25 mouse cellular contexts compared by ENCODE assay signal in the genomic region with DNA sequence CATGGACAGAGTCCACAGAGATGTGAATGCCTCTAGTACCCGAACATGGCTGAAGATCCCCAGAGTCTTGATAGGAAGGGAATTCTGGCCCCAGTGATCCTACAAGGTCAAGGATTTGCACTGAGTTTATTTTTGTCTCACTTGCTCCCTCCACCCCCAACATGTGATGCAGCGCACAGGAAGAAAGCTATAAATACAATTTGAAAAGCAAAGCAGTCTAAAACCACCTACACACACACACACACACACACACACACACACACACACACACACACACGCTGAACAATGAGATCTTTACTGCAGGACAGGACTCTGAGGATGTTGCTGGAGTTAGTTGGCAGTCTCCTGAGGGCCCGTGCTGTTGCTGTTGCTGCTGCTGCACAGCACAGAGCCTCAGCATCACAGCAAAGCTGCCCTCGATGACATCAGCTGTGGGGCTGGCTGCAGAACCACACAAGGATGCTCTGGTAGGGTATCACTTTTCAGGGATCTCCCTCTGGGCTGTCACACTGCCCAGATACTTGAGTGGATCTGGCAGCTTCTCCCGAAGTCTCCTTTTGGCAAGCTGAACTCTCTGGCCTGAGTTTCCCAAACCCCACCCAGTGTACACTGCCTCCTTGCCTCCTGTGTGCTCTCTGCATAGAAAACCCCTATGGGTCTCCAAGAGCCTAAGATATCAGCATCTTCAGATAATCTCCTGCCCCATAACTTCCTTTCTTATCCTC. TPM values are rescaled to one million over a fixed set of nuclear protein-coding genes. Genes with fewer than 3 reads are reported as not detected.
DNase-seq lines count a peak whose midpoint lies in the region; ATAC-seq lines count a peak whose summit lies in the region.
"Had no signal": no experiment of that assay in that cellular context is flagged by ENCODE, and none has a peak within 500 bp of the region (broad histone marks: within the 10 kb centered on the region; RNA-seq: fewer than 3 reads in every experiment).

No protein-coding gene starts in this region.

- no peak for ATAC-seq in hindbrain, embryonic 12.5 days (ENCODE audit: low FRiP score)
- no peak for ATAC-seq in hindbrain, embryonic 13.5 days (ENCODE audit: low FRiP score)
- ATAC-seq in neural tube, embryonic 11.5 days (ENCODE audit: insufficient read depth, low FRiP score, low TSS enrichment): no peak
- ATAC-seq in megakaryocyte, adult 5-6 weeks (ENCODE audit: poor library complexity, severe bottlenecking): no peak
- ATAC-seq: forebrain, embryonic 13.5 days; liver, embryonic 12.5 days had no signal

- no peak overlapping the region for H3K9ac ChIP-seq in hindbrain, embryonic 12.5 days
- H3K9ac ChIP-seq in hindbrain, embryonic 13.5 days: no peak overlapping the region
- H3K9ac ChIP-seq in neural tube, embryonic 11.5 days (ENCODE audit: low read length): no peak overlapping the region
- H3K9ac ChIP-seq: embryonic facial prominence, embryonic 12.5 days; forebrain, embryonic 13.5 days; limb, embryonic 12.5 days; liver, embryonic 12.5 days; stomach, embryonic 15.5 days had no signal

- no peaks in the 10 kb centered on the region for H3K9me3 ChIP-seq in hindbrain, embryonic 12.5 days (replicated peaks)
- H3K9me3 ChIP-seq in hindbrain, embryonic 13.5 days: no peaks in the 10 kb centered on the region
- H3K9me3 ChIP-seq in neural tube, embryonic 11.5 days (ENCODE audit: control insufficient read depth, low read length): no peaks in the 10 kb centered on the region
- H3K9me3 ChIP-seq: embryonic facial prominence, embryonic 12.5 days; forebrain, embryonic 13.5 days; limb, embryonic 12.5 days; liver, embryonic 12.5 days; stomach, embryonic 15.5 days had no signal

- H3K27me3 ChIP-seq in hindbrain, embryonic 12.5 days: peaks cover 6% of the 10 kb centered on the region; the same call in 1 of the 2 replicates
- 0 out of 2 replicates have a peak, but pooled peaks cover 4% of the 10 kb centered on the region for H3K27me3 ChIP-seq in hindbrain, embryonic 13.5 days
- no peaks in the 10 kb centered on the region for H3K27me3 ChIP-seq in neural tube, embryonic 11.5 days (ENCODE audit: control insufficient read depth, insufficient read depth, low read length)
- H3K27me3 ChIP-seq: embryonic facial prominence, embryonic 12.5 days; forebrain, embryonic 13.5 days; liver, embryonic 12.5 days had no signal

- peak; percentile 14 for DNase-seq in gastrocnemius, adult 18-20 months (ENCODE audit: low spot score)
- no peak for DNase-seq in gastrocnemius, adult 8-10 months (ENCODE audit: low spot score in 2 of 2)
- DNase-seq in neural tube, embryonic 11.5 days (ENCODE audit: low spot score): no peak
- DNase-seq in neural tube, embryonic 10.5 days (ENCODE audit: extremely low spot score, low spot score): no peak
- DNase-seq in skeletal muscle tissue, adult 2 months (ENCODE audit: low read depth, low spot score): peak; percentile 26
- DNase-seq: cerebellum, adult 8-10 months; gastrocnemius, postnatal 36 days; kidney, adult 11 months; layer of hippocampus, postnatal 36 days; lung, adult 2 months; right cerebral cortex, postnatal 25 days; thymus, adult 18-20 months had no signal

- H3K4me2 ChIP-seq in hindbrain, embryonic 12.5 days (replicated peaks): no peak overlapping the region
- H3K4me2 ChIP-seq in hindbrain, embryonic 13.5 days: no peak overlapping the region
- no peak overlapping the region for H3K4me2 ChIP-seq in neural tube, embryonic 11.5 days (ENCODE audit: low read depth)
- H3K4me2 ChIP-seq: embryonic facial prominence, embryonic 12.5 days; forebrain, embryonic 13.5 days; heart, embryonic 11.5 days; limb, embryonic 12.5 days; liver, embryonic 12.5 days; stomach, embryonic 15.5 days had no signal

- WGBS in hindbrain, embryonic 12.5 days: 56% methylated on average over 6 of the region's 6 CpGs
- 66% methylated on average over 6 of the region's 6 CpGs for WGBS in hindbrain, embryonic 13.5 days
- 61% methylated on average over 6 of the region's 6 CpGs for WGBS in neural tube, embryonic 11.5 days

- H3K4me1 ChIP-seq in hindbrain, embryonic 12.5 days: peaks cover 9% of the 10 kb centered on the region
- peaks cover 8% of the 10 kb centered on the region for H3K4me1 ChIP-seq in hindbrain, embryonic 13.5 days (replicated peaks)
- no peaks in the 10 kb centered on the region; the same call in 1 of the 2 replicates for H3K4me1 ChIP-seq in neural tube, embryonic 11.5 days (ENCODE audit: control insufficient read depth, insufficient read depth, low read length)
- H3K4me1 ChIP-seq: embryonic facial prominence, embryonic 12.5 days; forebrain, embryonic 13.5 days; limb, embryonic 12.5 days; liver, embryonic 12.5 days; stomach, embryonic 15.5 days had no signal

- H3K27ac ChIP-seq in hindbrain, embryonic 12.5 days: peak overlapping the region; percentile 55; the same call in 1 of the 2 replicates
- no peak overlapping the region for H3K27ac ChIP-seq in hindbrain, embryonic 13.5 days
- H3K27ac ChIP-seq in neural tube, embryonic 11.5 days (ENCODE audit: low read depth, low read length): 0 out of 2 replicates have a peak overlapping the region, but pooled peaks have one; percentile 24
- H3K27ac ChIP-seq: embryonic facial prominence, embryonic 12.5 days; forebrain, embryonic 13.5 days; limb, embryonic 12.5 days; liver, embryonic 12.5 days; stomach, embryonic 15.5 days had no signal

- no peaks in the 10 kb centered on the region for H3K36me3 ChIP-seq in hindbrain, embryonic 12.5 days
- no peaks in the 10 kb centered on the region for H3K36me3 ChIP-seq in hindbrain, embryonic 13.5 days
- H3K36me3 ChIP-seq in neural tube, embryonic 11.5 days (ENCODE audit: control insufficient read depth, insufficient read depth, low read length): no peaks in the 10 kb centered on the region
- H3K36me3 ChIP-seq: embryonic facial prominence, embryonic 12.5 days; limb, embryonic 12.5 days; liver, embryonic 12.5 days; stomach, embryonic 15.5 days had no signal

- no peak overlapping the region for H3K4me3 ChIP-seq in hindbrain, embryonic 12.5 days
- no peak overlapping the region for H3K4me3 ChIP-seq in hindbrain, embryonic 13.5 days
- no peak overlapping the region for H3K4me3 ChIP-seq in neural tube, embryonic 11.5 days (ENCODE audit: low read depth, low read length)
- H3K4me3 ChIP-seq: embryonic facial prominence, embryonic 12.5 days; erythroblast, embryonic 14.5 days; forebrain, embryonic 13.5 days; limb, embryonic 12.5 days; liver, embryonic 12.5 days; stomach, embryonic 15.5 days had no signal

RNA-seq across cellular contexts. Expression of gene Crmp1, which starts 13.6 kb away (rescaled TPM):
- total RNA-seq in gastrocnemius, adult 18-20 months (2021): under 1 TPM; 0.17 to 0.46 TPM
- total RNA-seq in gastrocnemius, adult 8-10 months (2022): under 1 TPM in 2 of 4 experiments, not detected in 2; 0.17 to 0.19 TPM
- polyA plus RNA-seq in hindbrain, embryonic 12.5 days (2016; fragmentation: Nextera tagmentation; extraction: Ambion mirVana): 497 and 557 TPM in 2 replicates
- 750 and 790 TPM in 2 replicates for polyA plus RNA-seq in hindbrain, embryonic 13.5 days (2015; fragmentation: Nextera tagmentation; extraction: Ambion mirVana)
- polyA plus RNA-seq in neural tube, embryonic 11.5 days (2014; fragmentation: Nextera tagmentation; extraction: Ambion mirVana): 472 and 565 TPM in 2 replicates
- 0.04 and 0.32 TPM in 2 replicates for total RNA-seq in megakaryocyte, adult 5-6 weeks (2015)
- not detected in 2 replicates for total RNA-seq in megakaryocyte, adult 5-6 weeks (2017)
- total RNA-seq: hematopoietic stem cell, adult 5-6 weeks; megakaryocyte-erythroid progenitor cell, adult 5-6 weeks; MEL had no signal
- polyA plus RNA-seq: erythroblast, embryonic 14.5 days had no signal

Comparison
In these comparisons a context has a peak if more than half of its experiments do, and no peak if none do; other contexts are left out.
1. DNase-seq: peak in gastrocnemius, adult 18-20 months (single experiment) and skeletal muscle tissue, adult 2 months (single experiment); none in gastrocnemius, adult 8-10 months (0 of 2), neural tube, embryonic 11.5 days (single experiment) and neural tube, embryonic 10.5 days (single experiment).